Mouse (Mus musculus) lung, embryonic 14.5 days (tissue): ENCODE data around the gene Nfatc2. TPM values are rescaled to one million over a fixed set of nuclear protein-coding genes. Genes with fewer than 3 reads are reported as not detected.

Experiments
- ATAC-seq: fragments of 200-750 bp; cut with Nextera tagmentation; 2 replicates; pipeline ENCODE4 v1.8.0; 2017; ENCODE audit warnings: mild to moderate bottlenecking, moderate TSS enrichment, moderate library complexity; ENCODE audit not compliant: insufficient read depth
- DNase-seq: peaks from one replicate; pipeline ENCODE4 v3.0.0-alpha.2; 2015
- H3K27ac ChIP-seq: fragments of 300-500 bp; sonication (generic); 2 replicates; pipeline ENCODE4 v1.5.1; 2014; ENCODE audit warnings: low read depth, mild to moderate bottlenecking, moderate library complexity
- H3K27me3 ChIP-seq: fragments of 300-500 bp; sonication (generic); 2 replicates; pipeline ENCODE4 v1.6.1; 2014; ENCODE audit warnings: low read length, control low read depth; ENCODE audit not compliant: insufficient read depth
- H3K36me3 ChIP-seq: fragments of 300-500 bp; sonication (generic); 2 replicates; pipeline ENCODE4 v1.6.1; 2014; ENCODE audit warnings: control low read depth; ENCODE audit not compliant: insufficient read depth
- H3K4me1 ChIP-seq: fragments of 300-500 bp; sonication (generic); 2 replicates; pipeline ENCODE4 v1.6.1; 2014; ENCODE audit warnings: antibody characterized with exemption, control low read depth; ENCODE audit not compliant: insufficient read depth
- H3K4me2 ChIP-seq: fragments of 300-500 bp; sonication (generic); 2 replicates; pipeline ENCODE4 v1.6.1; 2014; ENCODE audit warnings: mild to moderate bottlenecking
- H3K4me3 ChIP-seq: fragments of 300-500 bp; sonication (generic); 2 replicates; pipeline ENCODE4 v1.5.1; 2014; ENCODE audit warnings: low read depth, low read length
- H3K9ac ChIP-seq: fragments of 300-500 bp; sonication (generic); 2 replicates; pipeline ENCODE4 v1.6.1; 2014
- H3K9me3 ChIP-seq: fragments of 300-500 bp; sonication (generic); 2 replicates; pipeline ENCODE4 v1.6.1; 2016; ENCODE audit warnings: low read depth, low read length, control low read depth
- CTCF ChIP-seq: IDR thresholded peaks from 2 replicates; pipeline ENCODE4 v1.5.1; 2016; ENCODE audit warnings: antibody characterized with exemption, low read depth
- WGBS: fragments of 180-500 bp; shearing (Covaris S2); extraction: QIAGEN DNeasy Blood & Tissue Kit; methylation state at CpG from one replicate; pipeline ENCODE4 v1.1.7; 2014; 5-methylcytosine and 5-hydroxymethylcytosine counted together
- polyA plus RNA-seq: library from polyadenylated mRNA; unstranded; fragments of >200 nt; fragmentation: Nextera tagmentation; extraction: Ambion mirVana; gene quantifications from 2 replicates; pipeline ENCODE4 v1.2.1, GENCODE M21; 2014

Gene Nfatc2
- polyA plus RNA-seq, 1 experiment from 2014 or later: 2.3 TPM

GRCm38 (mm10) chr2:168578132-168578531, 23.3 kb downstream of the Nfatc2 start:
- Histone ChIP-seq H3K27me3 (no peaks in the 10 kb centered on the region), H3K36me3 (no peaks in the 10 kb centered on the region), H3K4me3 (no peak overlapping the region), H3K9me3 (no peaks in the 10 kb centered on the region), H3K4me1 (peaks cover 30% of the 10 kb centered on the region), H3K27ac (no peak overlapping the region), H3K9ac (no peak overlapping the region), H3K4me2 (no peak overlapping the region)
- DNase-seq (peak; percentile 77), ATAC-seq (peak; percentile 64)
- no peak for TF ChIP-seq CTCF
- 44% methylated on average over 9 of the region's 9 CpGs for WGBS

DNA sequence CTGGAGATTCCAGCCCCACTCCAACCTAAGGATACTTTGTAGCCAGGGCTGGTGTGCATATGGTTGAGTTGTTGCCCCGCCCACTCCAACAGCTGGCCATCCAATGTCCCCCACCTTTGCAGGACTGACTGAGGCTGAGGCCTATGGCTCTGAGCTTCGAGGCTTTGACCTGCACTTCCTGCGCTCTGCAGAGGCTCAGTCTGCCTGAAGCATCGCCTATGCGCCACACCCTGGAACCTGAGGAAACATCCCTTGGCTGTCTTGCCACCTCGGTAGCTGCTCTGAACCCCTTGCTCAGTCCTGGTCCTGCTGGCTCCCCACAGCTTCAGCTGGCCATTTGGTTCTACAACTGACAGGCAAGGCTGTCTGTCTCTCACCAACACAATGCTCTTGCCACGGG, 24.1 kb downstream of the Nfatc2 start:
- Histone ChIP-seq H3K9ac (no peak overlapping the region), H3K9me3 (no peaks in the 10 kb centered on the region), H3K4me1 (peaks cover 30% of the 10 kb centered on the region), H3K27ac (peak overlapping the region; percentile 21; the same call in 1 of the 2 replicates), H3K4me2 (no peak overlapping the region), H3K4me3 (no peak overlapping the region), H3K36me3 (no peaks in the 10 kb centered on the region), H3K27me3 (no peaks in the 10 kb centered on the region)
- DNase-seq (no peak), ATAC-seq (peak; percentile 1; the same call in 1 of the 2 replicates)
- no peak for TF ChIP-seq CTCF
- WGBS: 54% methylated on average over 7 of the region's 7 CpGs

DNA sequence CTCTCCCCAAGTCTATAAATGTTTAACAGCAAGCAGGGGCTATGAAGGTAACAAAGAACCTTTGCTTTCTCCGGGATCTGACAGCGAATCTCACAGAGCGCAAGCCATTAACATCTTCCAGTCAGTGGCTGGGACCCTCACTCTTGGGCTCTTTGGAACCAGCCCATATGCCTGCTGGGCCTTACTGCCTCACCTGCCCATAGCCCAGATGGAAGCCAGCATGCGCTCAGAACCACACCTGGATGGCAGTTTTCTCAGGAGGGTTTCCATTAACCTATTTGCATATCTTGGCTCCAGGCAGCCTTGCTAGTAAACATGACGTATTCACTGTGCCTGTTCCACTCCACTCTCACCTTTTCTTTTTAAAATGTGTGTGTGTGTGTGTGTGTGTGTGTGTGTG, 25.6 kb downstream of the Nfatc2 start:
- no peak for TF ChIP-seq CTCF
- Histone ChIP-seq H3K27me3 (no peaks in the 10 kb centered on the region), H3K9ac (no peak overlapping the region), H3K27ac (peak overlapping the region; percentile 58), H3K4me1 (peaks cover 29% of the 10 kb centered on the region), H3K36me3 (no peaks in the 10 kb centered on the region), H3K4me3 (no peak overlapping the region), H3K4me2 (no peak overlapping the region), H3K9me3 (no peaks in the 10 kb centered on the region)
- 66% methylated on average over 5 of the region's 5 CpGs for WGBS
- DNase-seq (no peak), ATAC-seq (no peak)

DNA sequence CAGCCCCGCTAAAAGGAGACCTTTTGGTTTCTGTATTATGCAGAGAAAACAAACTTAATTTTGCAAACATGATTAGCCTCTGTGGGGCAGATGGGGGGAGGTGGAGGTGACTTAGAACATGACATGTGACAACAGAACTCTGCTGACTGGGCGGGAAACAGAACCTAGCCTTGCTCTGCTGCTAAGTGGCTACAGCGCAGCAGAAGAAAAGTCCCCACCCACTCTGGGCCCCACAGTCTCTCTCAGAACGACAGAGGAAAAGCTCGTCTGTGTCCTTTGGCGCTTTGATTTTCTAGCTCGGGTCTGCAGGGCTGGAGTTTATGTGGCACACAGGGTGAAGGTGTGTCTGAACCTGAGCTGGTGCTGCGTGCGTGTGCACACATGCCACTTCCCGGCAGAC, 26.5 kb downstream of the Nfatc2 start:
- Histone ChIP-seq H3K27me3 (no peaks in the 10 kb centered on the region), H3K9me3 (no peaks in the 10 kb centered on the region), H3K4me2 (no peak overlapping the region), H3K4me3 (no peak overlapping the region), H3K27ac (no peak overlapping the region), H3K9ac (no peak overlapping the region), H3K36me3 (0 out of 2 replicates have a peak, but pooled peaks cover 5% of the 10 kb centered on the region), H3K4me1 (peaks cover 22% of the 10 kb centered on the region; the same call in 1 of the 2 replicates)
- DNase-seq: peak; percentile 43
- ATAC-seq: no peak
- TF ChIP-seq CTCF: no peak
- WGBS: 33% methylated on average over 10 of the region's 10 CpGs

DNA sequence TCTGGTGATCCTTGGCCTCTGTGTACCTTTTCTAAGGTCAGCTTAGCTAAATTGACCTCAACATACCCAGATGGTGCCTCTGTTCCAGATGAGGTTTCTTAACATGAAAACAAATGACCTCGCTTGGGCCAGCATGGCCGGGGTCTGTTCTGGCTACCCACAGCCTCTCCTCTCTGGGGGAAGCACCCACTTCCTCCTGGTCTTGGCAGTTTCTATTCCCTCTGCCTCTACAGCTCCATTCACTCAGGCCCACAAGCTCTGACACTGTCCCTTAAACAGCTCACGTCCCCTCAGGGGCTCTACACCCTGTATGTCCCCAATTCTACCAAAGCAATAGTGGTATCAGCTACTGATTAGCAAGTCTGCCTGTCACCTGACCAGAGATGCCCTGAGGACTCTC, 27.6 kb downstream of the Nfatc2 start:
- no peak for DNase-seq
- no peak for ATAC-seq
- H3K36me3 ChIP-seq: 0 out of 2 replicates have a peak, but pooled peaks cover 5% of the 10 kb centered on the region
- H3K4me2 ChIP-seq: no peak overlapping the region
- 0 out of 2 replicates have a peak, but pooled peaks cover 16% of the 10 kb centered on the region for H3K4me1 ChIP-seq
- no peak overlapping the region for H3K4me3 ChIP-seq
- WGBS: 73% methylated on average over 3 of the region's 3 CpGs
- H3K27me3 ChIP-seq: no peaks in the 10 kb centered on the region
- H3K9me3 ChIP-seq: no peaks in the 10 kb centered on the region
- no peak for TF ChIP-seq CTCF
- no peak overlapping the region for H3K9ac ChIP-seq
- H3K27ac ChIP-seq: no peak overlapping the region

DNA sequence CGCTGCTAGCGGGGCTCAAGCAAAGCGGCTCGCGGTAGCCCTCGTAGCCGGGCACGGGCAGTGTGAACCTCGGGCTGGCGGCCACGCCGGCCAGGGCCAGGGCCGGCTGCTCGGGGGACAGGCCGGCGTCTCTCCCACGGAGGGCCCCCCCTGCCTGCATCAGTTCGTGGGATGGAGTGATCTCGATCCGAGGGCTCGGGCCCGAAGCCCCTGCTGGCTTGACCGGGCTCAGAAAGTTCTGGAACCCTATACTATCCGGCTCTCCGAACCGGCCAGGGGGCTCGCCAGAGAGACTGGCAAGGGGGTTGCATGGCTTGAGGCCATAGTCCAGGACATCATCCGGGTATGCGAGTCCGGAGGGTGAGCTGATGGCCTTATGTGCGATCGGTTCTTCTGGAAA, 30.2 kb downstream of the Nfatc2 start:
- 0 out of 2 replicates have a peak, but pooled peaks cover 3% of the 10 kb centered on the region for H3K4me1 ChIP-seq
- no peak for TF ChIP-seq CTCF
- no peak overlapping the region for H3K9ac ChIP-seq
- no peaks in the 10 kb centered on the region for H3K9me3 ChIP-seq
- 93% methylated on average over 32 of the region's 32 CpGs for WGBS
- no peak overlapping the region for H3K27ac ChIP-seq
- no peaks in the 10 kb centered on the region for H3K27me3 ChIP-seq
- H3K4me2 ChIP-seq: no peak overlapping the region
- DNase-seq (no peak), ATAC-seq (no peak)
- H3K36me3 ChIP-seq: 0 out of 2 replicates have a peak, but pooled peaks cover 5% of the 10 kb centered on the region
- H3K4me3 ChIP-seq: no peak overlapping the region

DNA sequence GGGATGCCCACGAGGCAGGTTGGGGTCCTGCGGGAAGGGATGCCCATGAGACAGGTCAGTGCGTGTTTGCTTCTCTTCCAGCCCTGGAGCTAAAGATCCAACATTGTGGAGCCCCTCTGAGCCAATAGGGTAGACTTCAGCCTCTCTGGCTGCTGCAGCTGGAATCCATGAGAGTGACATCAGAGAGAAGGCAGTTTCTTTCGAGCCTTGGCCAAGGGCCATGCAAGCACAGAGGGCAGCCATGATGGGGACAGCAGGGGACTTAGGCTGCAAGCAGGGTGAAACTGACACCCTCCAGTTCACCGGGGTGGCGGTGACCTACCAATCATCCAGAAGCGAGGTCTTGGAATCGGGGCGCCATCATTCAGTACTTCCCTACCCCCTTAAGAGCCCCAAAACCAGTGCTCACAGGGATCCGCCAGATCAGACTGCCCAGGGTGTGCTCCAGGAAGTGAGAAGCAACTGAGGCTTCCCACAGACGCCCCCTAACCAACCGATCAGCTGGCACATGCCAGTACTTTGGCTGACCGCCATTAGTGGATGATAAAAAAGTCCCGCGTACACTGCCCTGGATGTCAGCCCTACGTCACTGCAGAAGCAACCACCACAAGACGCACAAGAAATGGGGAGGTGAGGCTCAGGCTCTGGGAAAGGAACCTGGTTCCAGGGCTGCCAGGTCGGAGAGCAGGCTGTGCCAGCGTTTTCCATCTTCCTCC, 35.8 kb downstream of the Nfatc2 start:
- 70% methylated on average over 19 of the region's 19 CpGs for WGBS
- H3K27ac ChIP-seq: no peak overlapping the region
- TF ChIP-seq CTCF: no peak
- DNase-seq (peak; percentile 81), ATAC-seq (peak; percentile 66)
- H3K4me3 ChIP-seq: no peak overlapping the region
- no peak overlapping the region for H3K9ac ChIP-seq
- H3K36me3 ChIP-seq: 0 out of 2 replicates have a peak, but pooled peaks cover 5% of the 10 kb centered on the region
- H3K4me2 ChIP-seq: no peak overlapping the region
- H3K4me1 ChIP-seq: peaks cover 13% of the 10 kb centered on the region; the same call in 1 of the 2 replicates
- H3K9me3 ChIP-seq: no peaks in the 10 kb centered on the region
- H3K27me3 ChIP-seq: no peaks in the 10 kb centered on the region
